Mouse (Mus musculus) MEL (cell line): ENCODE data around the gene Sh3bp4.

Experiments
- CHD2 ChIP-seq: IDR thresholded peaks from 2 replicates; pipeline ENCODE4 v1.6.1; 2011; ENCODE audit warnings: low read length, improper control_type of control experiment
- MAX ChIP-seq: IDR thresholded peaks from 2 replicates; pipeline ENCODE4 v1.6.1; 2011; ENCODE audit warnings: low read length, improper control_type of control experiment

DNA sequence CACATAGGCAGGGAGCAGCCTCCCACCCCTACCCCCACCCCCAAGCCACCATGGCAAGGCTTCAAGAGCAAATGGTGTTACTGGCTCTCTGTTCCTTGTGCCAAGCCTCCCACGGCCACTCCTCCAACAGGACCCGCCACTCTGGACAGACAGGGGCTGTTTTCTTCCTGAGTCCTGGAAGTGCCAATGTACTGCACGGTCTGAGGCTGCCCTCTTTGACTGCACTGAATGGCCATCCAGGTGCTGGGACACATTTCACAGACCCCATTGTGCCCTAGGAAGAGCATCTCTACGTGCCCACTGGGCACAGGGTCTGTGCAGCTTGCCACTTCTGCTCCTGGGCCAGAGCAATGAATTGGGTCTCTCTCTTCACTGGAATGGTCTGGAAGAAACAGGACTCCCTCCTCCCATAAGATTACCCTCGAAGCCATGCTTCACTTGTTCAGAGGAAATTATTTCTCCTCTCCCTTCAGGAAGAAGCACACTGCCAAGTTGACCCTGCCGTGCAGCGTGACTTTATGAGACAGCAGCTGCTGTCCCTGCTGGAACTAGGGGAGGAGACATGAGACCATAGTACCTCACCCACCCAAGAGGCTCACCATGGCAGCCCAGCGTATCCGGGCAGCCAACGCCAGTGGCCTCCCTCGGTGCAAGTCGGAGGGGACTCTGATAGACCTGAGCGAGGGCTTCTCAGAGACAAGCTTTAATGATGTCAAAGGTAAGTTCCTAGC, 67.0 kb downstream of the Sh3bp4 start:
- TF ChIP-seq MAX (no peak), CHD2 (no peak)
